Mouse (Mus musculus): ENCODE data around the gene Olfr655.

Olfr655 gene

DNA sequence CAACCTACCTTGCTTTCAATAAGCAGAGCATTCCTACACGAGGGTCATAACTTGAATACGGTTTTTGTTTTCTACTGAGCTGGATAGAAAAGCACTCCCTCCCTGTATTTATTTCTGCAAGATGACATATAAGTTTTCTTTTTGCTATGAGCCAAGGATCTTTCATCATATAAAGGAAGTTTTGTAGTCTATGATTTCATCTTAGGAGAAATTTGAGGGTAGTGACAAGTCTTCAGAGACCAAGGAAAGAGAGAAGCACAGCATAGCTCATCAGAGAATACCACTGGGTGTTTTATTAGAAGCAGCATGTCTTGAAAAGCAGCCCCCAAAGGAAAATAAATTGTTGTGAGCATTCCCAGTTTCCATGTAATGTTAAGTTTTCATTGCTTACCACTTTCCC lies at the start of gene Olfr655:
Olfr655 (minus strand) TSS at position 101 of the 400 bp plus-strand sequence.
- DNase-seq (ENCODE audit: low read depth, low spot score) = no peak

DNA sequence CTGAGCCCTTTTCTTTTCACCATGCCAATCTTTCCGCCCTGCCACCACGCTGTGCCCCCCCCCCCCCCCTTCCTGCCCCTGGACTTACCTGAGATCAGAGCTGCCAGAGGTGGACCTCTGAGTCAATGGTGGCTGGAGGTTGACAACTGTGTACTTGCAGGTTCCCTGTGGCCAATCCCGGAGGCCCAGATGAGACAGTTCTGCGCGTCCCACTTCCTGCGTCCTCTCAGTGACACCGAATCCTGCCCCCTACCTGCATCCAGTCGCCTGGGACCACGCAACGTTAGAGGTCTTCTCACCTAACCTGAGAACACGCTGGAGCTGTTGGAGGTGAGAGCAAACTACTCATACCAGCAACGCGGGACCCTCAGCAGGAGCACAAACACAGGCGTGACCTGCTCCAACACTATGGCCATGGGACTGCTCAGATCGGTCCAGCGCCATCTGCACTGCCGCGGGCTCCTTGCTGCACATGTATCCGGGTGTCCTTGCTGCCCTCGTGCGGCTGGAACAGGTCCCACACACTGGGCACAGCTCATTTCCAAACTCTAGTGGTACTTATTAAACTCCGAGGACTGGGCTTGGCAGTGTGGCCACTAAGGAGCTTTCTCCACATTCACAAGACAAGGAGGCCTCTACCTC lies 45.4 kb upstream of the Olfr655 start, which contains the start of gene Olfr658:
Olfr658 (minus strand) TSS at position 465 of the 642 bp plus-strand sequence.
- DNase-seq (ENCODE audit: low read depth, low spot score) = peak; percentile 16

DNA sequence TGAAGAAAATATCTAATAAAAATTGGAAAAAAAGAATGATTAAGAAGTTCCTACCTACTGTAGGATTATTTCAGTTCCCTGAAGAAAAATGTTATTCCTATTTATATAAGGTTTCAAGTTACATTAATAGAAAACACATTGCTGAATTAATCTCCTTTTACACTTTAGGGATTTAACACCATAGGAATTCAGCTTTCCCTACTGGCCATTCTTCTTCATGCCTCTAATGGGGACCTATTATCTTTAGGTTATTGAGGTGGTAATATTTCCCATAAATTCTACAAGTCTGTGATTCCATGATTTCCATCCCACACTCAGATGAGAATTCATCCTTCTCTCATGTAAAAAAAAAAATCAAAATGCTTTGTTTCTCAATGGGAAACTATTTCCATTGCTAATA lies 22.9 kb upstream of the Olfr655 start, which contains the start of gene Olfr657:
Olfr657 (plus strand) TSS at position 301 of the 400 bp plus-strand sequence.
- no peak for DNase-seq (ENCODE audit: low read depth, low spot score)

GRCm38 (mm10) chr7:104613655-104614054 lies 12.1 kb upstream of the Olfr655 start, which contains the start of gene Olfr656:
Gene Olfr656 (plus strand): TSS chr7:104613955.
- DNase-seq (ENCODE audit: low read depth, low spot score) = no peak

- DNase-seq (ENCODE audit: low read depth, low spot score) = no peak
Measured at GRCm38 (mm10) chr7:104604727-104605126, 3.1 kb upstream of the Olfr655 start.

GRCm38 (mm10) chr7:104603173-104603572 lies 1.6 kb upstream of the Olfr655 start:
- DNase-seq (ENCODE audit: low read depth, low spot score) = peak; percentile 11

- DNase-seq (ENCODE audit: low read depth, low spot score) = no peak
Measured at GRCm38 (mm10) chr7:104588274-104588673, 13.3 kb downstream of the Olfr655 start.

DNA sequence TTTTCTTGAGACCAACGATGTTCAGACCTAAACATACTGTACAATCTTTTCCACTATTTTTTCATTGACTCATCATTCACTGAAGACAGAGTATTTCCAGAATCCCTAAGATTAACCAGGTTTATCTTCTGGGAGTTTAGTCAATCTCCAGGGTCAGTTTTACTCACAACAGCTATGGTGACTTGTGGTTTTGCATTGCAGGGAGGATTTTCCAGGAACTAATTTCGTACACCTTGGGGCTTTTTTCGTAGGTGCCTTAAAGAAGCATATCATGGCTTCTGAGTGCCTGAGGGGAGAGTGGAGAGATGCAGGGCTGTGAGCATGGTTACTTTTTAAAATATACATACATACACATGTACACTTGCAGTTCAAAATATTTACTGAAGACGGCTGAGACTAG lies 14.9 kb downstream of the Olfr655 start, which contains the start of gene Olfr654:
Olfr654 (plus strand) TSS at position 301 of the 400 bp plus-strand sequence.
- DNase-seq (ENCODE audit: low read depth, low spot score) = no peak

DNA sequence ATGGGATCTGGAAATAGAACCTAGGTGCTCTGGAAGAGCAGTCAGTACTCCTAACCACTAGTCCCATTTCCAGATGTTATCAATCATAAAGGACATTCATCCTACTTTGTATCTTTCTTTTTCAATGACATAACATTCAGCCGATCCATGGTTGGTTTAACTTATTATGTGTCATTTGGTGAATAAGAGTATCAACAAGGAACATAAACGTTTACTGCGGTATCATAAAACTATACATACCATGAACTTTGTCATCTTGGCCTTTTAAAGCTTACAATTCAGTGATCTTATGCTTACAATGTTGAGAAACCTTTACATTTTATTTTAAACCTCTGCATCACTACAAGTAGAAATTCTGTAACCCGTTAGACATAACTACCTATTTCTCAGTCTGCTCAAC lies 20.1 kb downstream of the Olfr655 start:
- DNase-seq (ENCODE audit: low read depth, low spot score) = no peak

- no peak for DNase-seq (ENCODE audit: low read depth, low spot score)
Measured at GRCm38 (mm10) chr7:104580846-104581245, 20.7 kb downstream of the Olfr655 start.

DNA sequence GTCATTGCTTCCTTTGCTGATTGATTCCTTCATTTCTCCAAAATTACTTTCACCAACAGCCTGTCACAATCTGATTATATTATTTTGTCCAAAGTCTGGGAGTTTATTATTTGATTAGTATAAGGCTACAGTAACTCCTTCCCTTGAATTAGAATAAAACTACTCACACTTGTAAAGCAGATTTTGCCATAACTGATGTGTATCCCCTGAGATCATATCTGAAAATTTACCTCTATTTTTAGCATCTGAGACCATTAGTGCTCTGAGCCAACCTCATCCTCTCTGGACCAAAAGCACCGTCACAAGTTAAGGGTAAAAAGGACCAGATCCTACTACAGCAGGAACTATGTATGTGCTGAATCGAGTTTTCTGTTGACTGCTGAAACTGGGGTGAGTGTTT lies 24.6 kb downstream of the Olfr655 start, which contains the start of gene Olfr653:
Olfr653 (plus strand) TSS at position 301 of the 400 bp plus-strand sequence.
- no peak for DNase-seq (ENCODE audit: low read depth, low spot score)

- DNase-seq (ENCODE audit: low read depth, low spot score) = no peak
Measured at GRCm38 (mm10) chr7:104560601-104561000, 41.0 kb downstream of the Olfr655 start, which contains the start of gene Olfr652. Gene Olfr652 (plus strand): TSS chr7:104560901.

DNA sequence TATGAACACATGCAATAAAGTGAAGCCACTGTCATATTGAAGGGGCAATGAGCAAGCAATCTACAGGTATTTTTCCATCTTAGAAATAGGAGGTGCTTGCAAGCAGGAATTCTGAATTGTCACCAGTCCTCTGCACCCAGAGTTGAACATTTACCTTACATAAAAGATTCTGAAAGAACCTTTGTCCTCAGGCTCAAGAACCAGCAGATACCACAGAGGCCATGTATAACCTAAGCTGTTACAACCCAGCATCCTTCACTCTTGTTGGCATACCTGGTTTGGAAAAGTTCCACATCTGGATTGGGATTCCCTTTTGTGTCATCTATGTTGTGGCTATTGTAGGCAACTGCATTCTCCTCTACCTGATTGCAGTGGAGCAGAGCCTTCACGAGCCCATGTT lies 48.9 kb downstream of the Olfr655 start:
- no peak for DNase-seq (ENCODE audit: low read depth, low spot score)

DNA sequence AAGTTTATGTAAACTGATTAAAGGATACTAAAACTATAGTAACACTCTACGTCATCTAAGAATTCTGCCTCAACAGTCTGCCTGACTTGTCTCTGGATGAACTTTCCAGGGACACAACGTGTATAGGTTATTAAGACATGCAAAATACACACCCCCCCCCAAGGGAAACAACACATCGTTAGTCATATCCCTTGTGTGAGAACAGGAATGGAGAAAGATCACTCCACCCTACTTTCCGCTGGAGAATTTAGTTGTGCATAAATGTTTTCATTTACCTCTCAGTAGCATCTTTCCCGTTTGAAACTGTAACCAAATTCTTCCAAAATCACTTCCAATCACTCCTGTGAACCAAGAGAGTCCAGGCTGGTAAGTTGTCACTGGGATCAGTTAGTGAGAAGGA lies 51.7 kb downstream of the Olfr655 start, which contains the start of gene Olfr651:
Olfr651 (plus strand) TSS at position 301 of the 400 bp plus-strand sequence.
- DNase-seq (ENCODE audit: low read depth, low spot score) = no peak
